Mouse (Mus musculus) left cerebral cortex, adult 8-10 months (tissue): ENCODE results near the gene Yipf1. TPM values are rescaled to one million over a fixed set of nuclear protein-coding genes. Genes with fewer than 3 reads are reported as not detected.

ENCODE experiments used
- DNase-seq, 2 experiments: peaks; one replicate each; pipeline ENCODE4 v3.0.0; 2022; ENCODE audit warnings: low spot score in 2 of 2
- total RNA-seq, 4 experiments: library from RNA; stranded (reverse); gene quantifications; 2 replicates each; pipeline ENCODE4 v1.2.4; 2022

The Yipf1 gene
- 10 to 100 TPM; 42.8 to 52.1 (median 45.8) TPM for total RNA-seq

DNA sequence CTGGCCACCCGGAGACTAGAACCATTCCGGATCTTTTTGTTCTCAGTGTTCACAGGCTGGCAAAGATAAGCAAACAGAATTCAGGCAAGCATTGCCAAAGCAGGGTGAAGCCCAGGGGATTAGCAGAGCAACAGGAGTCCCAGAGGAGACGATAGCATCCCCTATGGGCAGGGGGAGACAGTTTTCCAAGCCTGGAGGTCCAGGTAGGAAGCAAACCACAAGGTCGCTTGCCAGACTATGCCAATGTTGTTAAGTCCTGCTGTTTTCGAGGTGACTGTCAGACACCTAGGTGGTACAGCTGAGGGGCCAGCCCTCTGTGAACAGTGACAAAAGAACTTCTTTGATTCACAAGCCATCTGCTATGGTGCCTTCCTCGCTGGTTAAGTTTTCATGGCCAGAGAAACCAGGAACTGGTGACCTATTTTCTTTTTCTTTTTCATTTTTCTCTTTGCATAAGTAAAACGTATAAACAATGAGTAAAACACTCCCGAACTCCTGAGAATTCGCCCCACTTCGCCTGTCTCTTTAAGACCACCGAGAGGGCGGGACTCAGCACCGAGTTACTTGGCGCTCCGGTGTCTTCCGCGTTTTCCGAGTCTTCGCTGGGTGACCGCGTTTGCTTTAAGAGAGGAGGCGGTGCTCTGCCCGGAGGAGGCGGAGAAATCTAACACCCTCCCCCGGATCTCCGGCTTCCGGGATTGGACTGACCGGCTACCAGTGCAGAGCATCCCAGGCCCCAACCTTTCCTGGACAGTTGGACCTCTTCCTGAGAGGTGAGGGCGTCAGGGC is at the start of gene Yipf1:
TSS of gene Yipf1 (plus strand) at position 674 of the 789 bp plus-strand sequence.
- DNase-seq, result peak; percentile 68 to 81

DNA sequence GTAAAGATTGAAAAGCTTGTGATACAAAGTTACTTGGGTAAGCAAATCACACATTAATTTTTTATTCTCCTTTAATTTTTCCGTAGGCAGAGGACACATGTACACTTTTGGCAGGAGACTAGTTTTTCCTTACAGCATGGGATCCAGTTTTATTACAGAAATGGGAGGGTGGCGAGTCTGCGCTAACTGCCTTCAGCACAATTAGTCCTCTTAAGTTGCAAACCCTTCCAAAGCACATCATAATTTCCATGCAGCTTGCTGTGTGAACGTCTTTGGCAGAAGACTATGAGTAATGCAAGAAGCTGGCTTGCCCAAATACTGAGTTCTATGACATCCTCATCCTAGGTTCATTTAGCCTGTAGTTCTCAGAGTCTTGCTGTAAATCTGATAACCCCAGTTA is 40.5 kb upstream of the Yipf1 start:
- no peak for DNase-seq

DNA sequence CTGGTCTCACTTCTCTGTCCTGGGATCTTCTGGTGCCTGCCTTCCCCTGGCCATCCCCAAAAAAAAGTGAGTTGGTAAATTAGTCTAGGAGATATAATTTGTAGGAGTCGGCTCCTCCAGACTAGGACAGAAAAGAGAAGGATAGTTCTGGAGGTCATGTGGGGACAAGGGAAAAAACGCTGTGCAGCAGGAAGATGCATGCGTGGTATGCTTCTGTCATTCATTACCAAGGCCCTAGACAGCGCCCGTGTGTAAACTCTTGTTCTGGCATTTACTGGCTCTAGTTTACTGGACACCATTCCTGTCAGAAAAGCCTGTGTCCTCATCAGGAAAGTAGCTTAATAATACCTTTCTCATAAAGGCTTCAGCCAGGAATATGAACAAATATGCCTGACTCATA is 39.7 kb upstream of the Yipf1 start:
- DNase-seq, result no peak

DNA sequence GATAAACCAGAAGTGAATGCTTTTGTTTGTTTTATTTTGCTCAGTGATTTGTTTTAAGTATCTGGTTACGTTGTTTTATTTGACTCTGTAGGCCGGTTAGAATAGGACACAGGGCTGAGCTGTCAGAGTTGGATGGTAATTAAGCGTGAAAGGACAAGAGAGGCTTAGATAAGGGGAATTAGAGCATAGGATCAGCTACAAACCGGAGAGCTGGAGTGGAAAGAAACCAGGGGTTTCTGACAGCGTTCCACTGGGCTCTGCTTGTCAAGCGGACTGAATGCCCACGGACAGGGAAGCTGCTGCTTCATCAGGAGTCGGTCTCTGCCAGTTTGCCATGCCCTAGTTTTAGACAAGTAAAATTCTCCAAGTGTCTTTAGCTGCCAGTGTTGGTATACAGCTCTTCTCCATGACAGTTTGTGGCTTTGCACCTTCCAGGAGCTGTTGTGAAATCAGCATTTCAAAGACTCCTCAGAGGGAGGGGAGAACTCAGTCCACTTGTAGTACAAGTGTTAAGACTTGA is 35.9 kb upstream of the Yipf1 start:
- no peak for DNase-seq

DNA sequence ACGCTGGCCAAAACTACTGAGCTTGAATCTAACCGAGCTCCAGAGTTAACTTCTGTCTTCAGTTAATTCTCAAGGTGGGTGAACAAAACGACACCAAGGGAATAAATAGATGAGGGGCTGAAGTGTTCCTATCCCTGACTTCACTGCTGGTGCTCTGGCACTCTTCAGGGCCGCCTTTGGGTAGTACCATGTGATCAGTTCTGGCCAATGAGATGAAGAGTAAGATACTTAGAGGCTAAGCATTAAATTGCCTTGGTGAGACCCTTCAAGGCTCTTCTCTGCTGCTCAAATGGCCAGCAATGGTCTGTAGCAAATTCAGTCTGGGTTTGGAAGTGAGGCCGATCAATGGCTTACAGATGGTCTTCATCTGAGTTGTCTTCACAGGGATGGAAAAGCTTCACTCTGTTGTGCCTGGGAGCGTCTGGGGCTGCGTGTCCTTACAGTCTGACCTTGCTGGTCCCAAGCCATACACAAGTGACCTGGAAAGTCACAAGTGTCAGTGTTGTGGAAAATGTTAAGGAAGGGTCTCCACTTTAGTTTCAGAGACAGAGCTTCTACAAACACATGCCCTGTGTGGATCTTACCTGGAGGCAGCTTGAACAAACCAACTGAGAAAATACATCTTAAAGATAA is 33.2 kb upstream of the Yipf1 start:
- DNase-seq, result no peak

DNA sequence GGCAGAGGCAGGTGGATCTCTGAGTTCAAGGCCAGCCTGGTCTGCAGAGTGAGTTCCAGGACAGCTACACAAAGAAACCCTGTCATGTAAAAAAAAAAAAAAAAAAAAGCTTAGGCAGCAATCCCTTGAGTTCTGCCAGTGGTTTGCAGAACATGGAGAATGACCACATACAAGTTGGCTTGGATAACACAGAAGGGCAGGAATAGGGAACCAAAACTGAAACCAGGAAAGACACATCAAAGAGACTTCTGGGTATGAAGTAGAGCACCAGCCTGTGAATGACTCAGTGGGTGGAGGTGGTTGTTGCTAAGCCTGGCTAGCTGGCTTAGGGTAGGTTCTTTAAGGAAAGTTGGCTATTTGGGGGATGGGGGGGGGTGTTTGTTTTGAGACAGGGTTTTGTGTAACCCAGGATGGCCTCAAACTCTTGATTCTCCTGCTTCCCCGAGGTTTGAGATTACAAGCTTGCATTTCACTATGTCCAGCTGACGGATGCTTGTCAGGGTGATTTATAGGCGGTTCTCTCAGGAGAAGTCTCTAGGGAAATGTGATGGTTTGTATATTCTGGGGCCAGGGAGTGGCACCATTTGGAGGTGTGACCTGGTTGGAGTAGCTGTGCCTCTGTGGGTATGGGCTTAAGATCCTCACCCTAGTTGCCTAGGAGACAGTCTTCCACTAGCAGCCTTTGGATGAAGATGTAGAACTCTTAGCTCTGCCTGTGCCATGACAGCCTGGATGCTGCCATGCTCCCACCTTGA is 28.5 kb upstream of the Yipf1 start:
- no peak for DNase-seq

DNA sequence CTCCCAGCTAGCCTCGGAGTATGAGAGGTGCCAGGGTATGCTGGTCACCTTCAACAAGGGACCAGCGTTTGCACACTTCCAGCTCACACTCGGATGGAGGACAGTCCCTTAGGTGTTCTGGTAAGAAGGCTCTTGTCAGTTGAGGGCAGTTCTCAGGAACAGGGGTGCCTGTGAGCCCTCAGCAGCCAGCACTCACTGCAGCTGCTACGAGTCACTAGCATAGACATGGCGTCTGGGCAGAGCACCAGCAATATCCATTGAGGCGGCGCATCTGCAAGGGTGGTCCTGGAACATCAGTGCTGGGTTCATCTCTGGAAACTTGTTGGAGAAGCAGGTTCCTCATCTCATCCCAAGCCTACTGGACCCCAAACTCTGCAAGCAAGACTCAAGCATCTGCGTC is 27.8 kb upstream of the Yipf1 start:
- no peak for DNase-seq

DNA sequence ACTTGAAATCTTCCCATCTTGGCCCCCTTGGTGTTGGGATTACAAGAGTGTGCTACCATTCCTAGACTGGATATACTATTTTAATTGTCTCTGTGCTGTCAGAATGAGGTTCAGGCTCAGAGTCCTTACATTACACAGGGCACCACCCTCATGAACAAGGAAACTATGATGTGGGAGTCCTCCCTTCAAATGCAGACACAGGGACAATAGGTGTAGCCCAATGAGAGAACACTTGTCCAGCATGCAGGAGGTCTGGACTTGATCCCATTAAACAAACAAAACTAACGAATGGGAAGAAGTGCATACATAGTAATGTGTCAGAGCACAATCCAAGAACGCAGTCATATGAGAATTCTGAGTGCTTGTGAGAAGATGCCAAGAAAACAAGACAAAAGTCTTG is 26.6 kb upstream of the Yipf1 start:
- DNase-seq, result no peak

DNA sequence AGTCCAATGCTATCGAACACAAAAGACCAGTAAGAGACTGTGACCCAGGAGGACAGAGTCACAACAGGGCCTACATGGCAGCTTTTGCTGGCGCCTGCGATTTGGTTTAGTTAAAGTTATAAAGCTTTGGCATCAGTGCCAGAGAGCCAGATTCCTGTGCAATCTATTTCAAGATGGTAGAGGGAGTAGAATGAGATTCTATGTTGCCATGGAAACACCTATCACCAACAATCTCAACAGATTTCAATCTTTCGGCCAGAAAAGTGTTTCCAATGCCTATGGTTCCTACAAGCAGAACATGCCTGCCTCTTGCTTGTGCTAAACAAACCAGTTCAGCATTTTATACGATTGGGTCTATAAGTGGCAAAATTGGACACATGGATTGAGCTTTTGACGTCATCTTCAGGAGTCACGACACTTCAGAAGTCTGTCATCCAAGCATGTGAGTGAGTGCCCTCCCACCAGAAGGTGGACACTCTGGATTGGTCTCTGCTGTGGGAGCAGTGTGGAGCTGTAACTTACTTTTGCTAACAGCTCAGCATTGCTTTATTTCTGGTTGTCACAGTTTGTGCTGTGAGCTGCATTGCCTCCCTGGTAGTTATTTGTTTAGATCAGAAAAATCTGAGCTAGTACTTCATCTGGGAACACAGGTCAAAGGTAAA is 22.4 kb upstream of the Yipf1 start:
- no peak for DNase-seq

DNA sequence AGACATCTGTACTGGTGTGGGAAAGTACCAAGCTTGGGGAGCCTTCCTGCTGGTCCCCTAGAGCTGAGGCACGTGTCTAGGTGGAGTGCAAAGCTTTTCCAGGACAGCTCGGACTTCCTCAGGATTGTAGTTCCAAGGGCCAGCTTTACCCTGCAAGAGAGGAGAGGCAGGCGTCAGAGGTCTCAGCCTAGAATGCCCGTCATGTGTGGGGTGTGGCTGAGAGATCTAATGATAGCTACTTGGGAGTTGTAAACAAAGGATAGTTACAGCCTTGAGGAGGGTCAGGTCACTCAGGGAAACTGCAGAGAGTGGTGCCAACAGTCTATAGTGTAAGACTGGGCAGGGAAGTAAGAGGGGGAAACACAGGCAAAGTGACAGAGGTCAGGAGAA is 21.9 kb upstream of the Yipf1 start:
- no peak for DNase-seq

DNA sequence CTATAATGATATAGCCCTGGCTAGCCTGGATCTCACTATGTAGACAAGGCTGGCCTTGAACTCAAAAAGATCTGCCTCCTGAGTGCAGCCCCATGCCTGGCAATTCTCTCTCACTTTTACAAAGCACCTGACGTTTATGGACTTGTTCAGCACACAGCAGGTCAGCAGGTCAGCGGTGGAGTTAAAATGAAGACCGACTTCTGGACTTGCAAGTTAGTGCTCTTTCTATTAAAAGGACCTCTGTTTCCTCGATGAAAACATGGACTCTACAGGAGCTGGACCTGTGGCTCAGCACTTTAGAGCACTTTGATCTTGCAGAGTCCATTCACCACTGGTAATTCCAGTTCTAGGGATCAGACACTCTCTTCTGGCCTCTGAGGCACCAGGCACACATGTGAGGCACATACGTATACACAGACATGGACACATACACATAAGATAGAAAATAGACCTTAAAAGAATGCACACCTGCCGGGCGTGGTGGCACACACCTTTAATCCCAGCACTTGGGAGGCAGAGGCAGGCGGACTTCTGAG is 16.0 kb upstream of the Yipf1 start:
- no peak for DNase-seq

DNA sequence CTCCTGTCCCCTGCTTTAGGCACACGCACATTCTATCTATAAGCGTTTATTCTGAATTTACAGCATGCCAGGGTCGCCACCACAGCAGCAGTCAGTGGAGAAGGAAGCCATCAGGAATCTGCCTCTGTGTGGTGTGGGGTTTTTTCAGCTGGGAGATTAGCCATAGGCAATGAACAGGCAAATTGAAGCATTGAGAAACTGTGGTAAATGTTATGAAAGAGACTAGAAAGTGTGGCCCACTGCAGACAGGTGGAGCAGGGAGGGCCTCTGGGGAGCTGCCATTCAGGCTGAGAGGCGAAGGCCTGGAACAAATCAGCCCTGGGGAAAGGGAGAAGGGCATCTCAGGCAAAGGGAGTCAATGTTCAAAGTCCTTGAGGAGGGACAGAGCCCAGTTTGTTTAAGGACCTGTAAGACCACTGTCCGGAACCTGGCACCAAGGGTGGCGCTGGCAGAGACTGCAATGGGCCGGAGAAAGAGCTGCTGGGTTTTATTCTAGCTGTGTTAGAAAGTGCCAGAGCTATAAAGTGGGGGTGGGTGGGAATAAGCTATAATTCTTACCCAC is 14.3 kb upstream of the Yipf1 start:
- DNase-seq, result no peak

DNA sequence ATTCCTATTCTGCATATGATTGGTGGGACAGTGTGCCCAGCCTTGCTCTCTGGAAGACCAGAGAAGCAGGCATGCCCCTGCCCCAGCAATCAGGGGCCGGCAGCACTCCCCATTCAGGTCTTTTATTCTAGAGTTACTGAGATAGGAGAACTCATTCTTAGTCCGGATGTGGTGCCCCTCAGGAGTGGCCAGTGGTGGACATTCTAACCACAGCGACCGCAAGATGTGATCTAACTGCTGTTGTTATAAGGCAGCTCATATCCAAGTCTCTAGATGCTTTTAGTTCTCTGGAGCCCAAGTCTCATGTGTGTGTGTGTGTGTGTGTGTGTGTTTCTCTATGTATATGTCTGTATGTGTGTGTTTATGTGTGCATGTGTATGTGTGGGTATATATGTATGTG is 13.8 kb upstream of the Yipf1 start:
- DNase-seq, result no peak

DNA sequence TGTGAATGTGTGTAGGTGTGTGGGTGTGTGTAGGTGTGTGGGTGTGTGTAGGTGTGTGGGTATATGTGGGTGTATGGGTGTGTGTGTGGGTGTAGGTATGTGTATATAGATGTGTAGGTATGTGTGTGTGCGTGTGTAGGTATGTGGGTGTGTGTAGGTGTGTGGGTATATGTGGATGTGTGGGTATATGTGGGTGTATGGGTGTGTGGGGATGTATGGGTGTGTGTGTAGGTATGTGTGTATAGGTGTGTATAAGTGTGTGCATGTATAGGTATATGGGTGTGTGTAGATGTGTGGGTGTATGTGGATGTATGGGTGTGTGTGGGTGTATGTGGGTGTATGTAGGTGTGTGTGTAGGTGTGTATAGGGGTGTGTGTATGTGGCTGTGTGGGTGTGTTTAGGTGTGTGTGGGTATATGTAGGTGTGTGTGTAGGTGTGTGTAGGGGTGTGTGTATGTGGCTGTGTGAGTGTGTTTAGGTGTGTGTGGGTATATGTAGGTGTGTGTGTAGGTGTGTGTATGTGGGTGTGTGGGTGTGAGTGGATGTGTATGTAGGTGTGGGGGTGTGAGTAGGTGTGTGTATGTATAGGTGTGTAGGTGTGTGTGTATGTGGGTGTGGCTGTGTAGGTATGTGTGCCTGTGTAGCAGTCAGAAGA is 13.1 kb upstream of the Yipf1 start:
- DNase-seq, result no peak

DNA sequence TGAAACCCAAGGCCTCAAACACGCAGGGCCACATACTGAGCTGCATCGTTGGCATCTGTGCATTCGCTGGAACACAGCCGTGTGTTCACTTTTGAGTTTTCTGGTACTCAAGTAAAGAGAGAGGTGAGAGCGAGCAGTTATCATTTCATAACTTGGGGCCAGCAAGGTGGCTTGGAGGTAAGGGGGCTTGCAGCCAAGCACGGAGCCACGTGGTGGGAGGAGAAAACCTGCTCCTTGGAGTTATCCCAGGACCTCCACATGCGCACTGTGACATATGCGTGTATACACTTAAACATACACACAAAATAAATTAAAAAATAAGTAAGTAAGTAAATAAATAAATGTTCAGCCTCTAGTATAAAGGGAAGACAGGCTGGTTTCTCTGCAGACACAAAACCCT is 11.9 kb upstream of the Yipf1 start:
- no peak for DNase-seq

DNA sequence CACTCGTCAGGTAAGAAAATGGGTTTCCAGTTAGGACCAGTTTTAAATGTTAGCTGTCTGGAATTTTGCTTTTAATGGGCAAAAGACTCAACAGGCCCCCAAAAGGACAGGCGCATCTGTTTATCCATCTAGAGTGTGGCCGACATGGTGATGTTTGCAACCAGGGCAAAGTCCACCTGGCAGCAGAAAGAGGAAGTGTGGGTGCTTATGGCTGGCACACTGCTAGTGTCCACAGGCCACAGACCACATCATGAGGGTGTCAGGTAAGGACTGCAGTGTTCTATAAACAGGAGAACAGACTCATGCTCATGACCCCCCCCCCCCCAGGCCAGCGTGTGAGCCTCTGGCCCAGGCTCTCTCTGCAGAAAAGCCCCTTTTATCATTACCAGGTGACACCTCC is 11.3 kb upstream of the Yipf1 start:
- DNase-seq, result no peak

DNA sequence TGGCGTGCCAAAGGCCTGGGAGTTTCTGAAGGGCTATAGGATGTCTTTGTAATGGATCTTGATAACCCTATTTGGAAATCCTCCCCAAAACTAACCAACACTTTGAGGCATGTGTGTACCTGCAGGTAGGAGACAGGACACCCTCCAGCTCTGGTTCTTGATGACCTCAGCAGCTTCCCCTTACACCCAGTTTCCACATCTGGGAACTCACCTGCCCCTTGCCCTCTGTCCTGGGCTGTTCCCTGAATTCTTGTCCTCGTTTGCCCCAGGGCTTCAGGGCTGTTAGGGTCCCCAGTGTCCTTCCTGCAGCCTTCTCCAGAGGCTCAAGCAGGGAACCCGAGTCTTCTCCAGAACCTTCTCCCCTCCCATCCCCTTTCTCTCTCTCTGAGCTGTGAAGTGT is 10.6 kb upstream of the Yipf1 start:
- no peak for DNase-seq

DNA sequence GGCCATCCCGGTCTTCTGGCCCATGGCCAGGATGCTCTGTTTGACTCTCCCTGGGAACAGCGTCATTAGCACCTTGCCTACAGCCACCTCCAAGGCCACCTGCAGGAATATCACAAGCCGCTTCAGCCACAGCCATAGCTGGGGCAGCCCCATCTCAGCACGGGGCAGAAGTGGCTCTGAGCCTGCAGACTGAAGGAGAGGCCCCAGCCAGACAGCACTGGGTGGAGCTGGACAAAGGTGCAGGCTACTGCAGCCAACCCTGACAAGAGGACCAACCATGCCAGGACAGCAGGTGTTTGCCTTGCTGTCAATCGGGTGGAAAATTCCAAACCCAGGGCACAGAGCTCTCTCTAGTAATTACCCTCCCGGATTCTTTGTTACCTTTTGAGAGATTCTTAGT is 7.2 kb upstream of the Yipf1 start, which contains the start of gene Dio1:
TSS of gene Dio1 (minus strand) at position 204 of the 400 bp plus-strand sequence.
- no peak for DNase-seq

DNA sequence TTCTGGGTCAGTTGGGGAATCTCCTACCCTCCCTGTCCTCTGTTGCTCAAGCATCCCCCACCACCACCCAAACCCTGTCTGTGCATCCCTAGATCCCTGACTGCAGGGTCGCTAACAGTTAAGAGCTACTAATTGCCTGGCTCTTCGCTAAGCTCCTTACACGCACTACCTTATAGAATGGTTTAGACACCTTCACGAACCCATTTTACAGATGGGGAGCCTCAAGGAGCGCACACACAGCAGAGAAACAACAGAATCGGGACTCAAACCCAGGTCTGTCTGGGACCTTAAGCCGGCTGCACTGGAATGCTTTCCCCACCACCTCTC is 279 bp downstream of the Yipf1 start:
- DNase-seq, result no peak

DNA sequence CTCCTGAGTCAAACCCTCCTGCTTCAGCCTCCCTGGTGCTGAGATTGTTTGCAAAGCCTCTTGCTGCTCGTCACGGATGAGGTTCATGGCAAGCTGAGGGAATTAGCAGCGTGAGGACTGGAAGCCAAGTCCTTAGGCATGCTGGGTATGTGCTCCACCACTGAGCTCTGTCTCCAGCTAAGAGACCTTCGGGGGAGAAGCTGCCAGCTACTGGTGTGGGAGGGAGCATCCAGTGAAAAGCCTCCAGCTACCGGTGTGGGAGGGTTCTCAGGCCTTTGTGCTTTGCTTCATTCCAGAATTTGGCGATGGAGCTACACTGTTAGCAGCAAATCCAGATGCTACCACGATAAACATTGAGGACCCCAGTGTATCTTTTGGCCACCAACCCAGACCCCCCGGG is 4.5 kb downstream of the Yipf1 start:
- no peak for DNase-seq

DNA sequence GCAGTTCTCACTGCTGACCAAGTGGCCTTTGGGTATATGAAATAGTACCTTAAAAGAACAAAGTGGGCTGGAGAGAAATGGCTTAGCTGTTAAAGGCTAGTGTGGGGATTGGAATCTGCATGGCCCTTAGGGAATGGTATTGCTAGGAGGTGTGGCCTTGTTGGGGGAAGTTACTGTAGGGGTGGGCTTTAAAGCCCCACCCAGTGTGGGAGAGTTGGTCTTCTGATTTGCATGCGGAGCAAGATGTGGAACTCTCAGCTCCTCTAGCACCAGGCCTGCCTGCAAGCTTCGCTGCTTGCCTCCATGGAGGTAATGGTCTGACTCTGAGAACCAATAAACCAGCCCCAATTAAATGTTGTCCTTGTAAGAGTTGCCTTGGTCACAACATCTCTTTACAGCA is 6.9 kb downstream of the Yipf1 start:
- no peak for DNase-seq
